Mouse (Mus musculus): ENCODE results near the gene Tnc. TPM values are rescaled to one million over a fixed set of nuclear protein-coding genes. Genes with fewer than 3 reads are reported as not detected.

Tnc gene
- polyA plus RNA-seq, 1 experiment from 2014 or later: 73.3 TPM

- Histone ChIP-seq H3K9ac (no peak overlapping the region), H3K36me3 (replicated peaks; ENCODE audit: control insufficient read depth, insufficient read depth) (no peaks in the 10 kb centered on the region), H3K4me3 (replicated peaks; ENCODE audit: low read length) (no peak overlapping the region), H3K27ac (no peak overlapping the region), H3K4me1 (replicated peaks; ENCODE audit: control insufficient read depth, insufficient read depth, low read length) (no peaks in the 10 kb centered on the region), H3K27me3 (ENCODE audit: control insufficient read depth, insufficient read depth, low read length) (no peaks in the 10 kb centered on the region), H3K4me2 (replicated peaks) (no peak overlapping the region), H3K9me3 (ENCODE audit: control insufficient read depth, low read length) (no peaks in the 10 kb centered on the region)
- ATAC-seq (ENCODE audit: low FRiP score): no peak
- no peak for DNase-seq (ENCODE audit: low spot score)
These were observed 27.9 kb upstream of the Tnc start for GRCm38 (mm10) chr4:64074725-64075124.

- Histone ChIP-seq H3K9me3 (ENCODE audit: control insufficient read depth, low read length) (no peaks in the 10 kb centered on the region), H3K36me3 (replicated peaks; ENCODE audit: control insufficient read depth, insufficient read depth) (no peaks in the 10 kb centered on the region), H3K4me3 (replicated peaks; ENCODE audit: low read length) (no peak overlapping the region), H3K4me2 (replicated peaks) (no peak overlapping the region), H3K27ac (no peak overlapping the region), H3K27me3 (ENCODE audit: control insufficient read depth, insufficient read depth, low read length) (no peaks in the 10 kb centered on the region), H3K4me1 (replicated peaks; ENCODE audit: control insufficient read depth, insufficient read depth, low read length) (no peaks in the 10 kb centered on the region), H3K9ac (no peak overlapping the region)
- ATAC-seq (ENCODE audit: low FRiP score) (no peak), DNase-seq (ENCODE audit: low spot score) (no peak)
- 84% methylated on average over 7 of the region's 7 CpGs for WGBS
These were observed 20.6 kb upstream of the Tnc start for GRCm38 (mm10) chr4:64067394-64067793.

GRCm38 (mm10) chr4:64065266-64065665 is 18.5 kb upstream of the Tnc start:
- H3K4me2 ChIP-seq (replicated peaks): no peak overlapping the region
- WGBS: 52% methylated on average over 10 of the region's 10 CpGs

GRCm38 (mm10) chr4:64058856-64059231 is 12.0 kb upstream of the Tnc start:
- no peak for ATAC-seq (ENCODE audit: low FRiP score)
- no peaks in the 10 kb centered on the region for H3K27me3 ChIP-seq (ENCODE audit: control insufficient read depth, insufficient read depth, low read length)
- H3K27ac ChIP-seq: no peak overlapping the region
- no peak for DNase-seq (ENCODE audit: low spot score)
- H3K4me2 ChIP-seq (replicated peaks): no peak overlapping the region
- no peak overlapping the region for H3K4me3 ChIP-seq (replicated peaks; ENCODE audit: low read length)
- WGBS: 64% methylated on average over 6 of the region's 6 CpGs
- H3K36me3 ChIP-seq (replicated peaks; ENCODE audit: control insufficient read depth, insufficient read depth): no peaks in the 10 kb centered on the region
- H3K9ac ChIP-seq: no peak overlapping the region
- H3K4me1 ChIP-seq (replicated peaks; ENCODE audit: control insufficient read depth, insufficient read depth, low read length): no peaks in the 10 kb centered on the region
- no peaks in the 10 kb centered on the region for H3K9me3 ChIP-seq (ENCODE audit: control insufficient read depth, low read length)

More at GRCm38 (mm10) chr4:64065266-64065665, 18.5 kb upstream of the Tnc start:
- ATAC-seq (ENCODE audit: low FRiP score) (no peak), DNase-seq (ENCODE audit: low spot score) (no peak)
- Histone ChIP-seq H3K4me1 (replicated peaks; ENCODE audit: control insufficient read depth, insufficient read depth, low read length) (no peaks in the 10 kb centered on the region), H3K9ac (no peak overlapping the region), H3K27ac (no peak overlapping the region), H3K9me3 (ENCODE audit: control insufficient read depth, low read length) (no peaks in the 10 kb centered on the region), H3K27me3 (ENCODE audit: control insufficient read depth, insufficient read depth, low read length) (no peaks in the 10 kb centered on the region), H3K4me3 (replicated peaks; ENCODE audit: low read length) (no peak overlapping the region), H3K36me3 (replicated peaks; ENCODE audit: control insufficient read depth, insufficient read depth) (no peaks in the 10 kb centered on the region)

- no peak overlapping the region for H3K4me3 ChIP-seq (replicated peaks; ENCODE audit: low read length)
- WGBS: 62% methylated on average over 12 of the region's 12 CpGs
- H3K36me3 ChIP-seq (replicated peaks; ENCODE audit: control insufficient read depth, insufficient read depth): no peaks in the 10 kb centered on the region
- no peak overlapping the region for H3K4me2 ChIP-seq (replicated peaks)
- ATAC-seq (ENCODE audit: low FRiP score) (no peak), DNase-seq (ENCODE audit: low spot score) (no peak)
- no peak overlapping the region for H3K27ac ChIP-seq
- no peaks in the 10 kb centered on the region for H3K9me3 ChIP-seq (ENCODE audit: control insufficient read depth, low read length)
- no peak overlapping the region for H3K9ac ChIP-seq
- no peaks in the 10 kb centered on the region for H3K4me1 ChIP-seq (replicated peaks; ENCODE audit: control insufficient read depth, insufficient read depth, low read length)
- H3K27me3 ChIP-seq (ENCODE audit: control insufficient read depth, insufficient read depth, low read length): no peaks in the 10 kb centered on the region
These were observed 11.4 kb upstream of the Tnc start for GRCm38 (mm10) chr4:64058048-64058855.

- ATAC-seq (ENCODE audit: low FRiP score) (no peak), DNase-seq (ENCODE audit: low spot score) (no peak)
- WGBS: 72% methylated on average over 7 of the region's 7 CpGs
- no peak overlapping the region for H3K9ac ChIP-seq
- H3K27ac ChIP-seq: no peak overlapping the region
- H3K36me3 ChIP-seq (replicated peaks; ENCODE audit: control insufficient read depth, insufficient read depth): no peaks in the 10 kb centered on the region
- H3K9me3 ChIP-seq (ENCODE audit: control insufficient read depth, low read length): no peaks in the 10 kb centered on the region
- H3K4me1 ChIP-seq (replicated peaks; ENCODE audit: control insufficient read depth, insufficient read depth, low read length): peaks cover 18% of the 10 kb centered on the region
- H3K4me2 ChIP-seq (replicated peaks): no peak overlapping the region
- peaks cover 12% of the 10 kb centered on the region for H3K27me3 ChIP-seq (ENCODE audit: control insufficient read depth, insufficient read depth, low read length)
- H3K4me3 ChIP-seq (replicated peaks; ENCODE audit: low read length): no peak overlapping the region
These were observed 1.4 kb upstream of the Tnc start for GRCm38 (mm10) chr4:64048177-64048576.

GRCm38 (mm10) chr4:64043893-64044292 is 2.9 kb downstream of the Tnc start:
- H3K4me2 ChIP-seq (replicated peaks): peak overlapping the region; percentile 61
- 88% methylated on average over 4 of the region's 4 CpGs for WGBS

GRCm38 (mm10) chr4:64043371-64043770 is 3.4 kb downstream of the Tnc start:
- Histone ChIP-seq H3K27ac (no peak overlapping the region), H3K4me3 (replicated peaks; ENCODE audit: low read length) (no peak overlapping the region), H3K9me3 (ENCODE audit: control insufficient read depth, low read length) (no peaks in the 10 kb centered on the region), H3K4me2 (replicated peaks) (peak overlapping the region; percentile 61), H3K4me1 (replicated peaks; ENCODE audit: control insufficient read depth, insufficient read depth, low read length) (peaks cover 18% of the 10 kb centered on the region), H3K36me3 (replicated peaks; ENCODE audit: control insufficient read depth, insufficient read depth) (no peaks in the 10 kb centered on the region), H3K9ac (no peak overlapping the region), H3K27me3 (ENCODE audit: control insufficient read depth, insufficient read depth, low read length) (peaks cover 12% of the 10 kb centered on the region)
- no peak for ATAC-seq (ENCODE audit: low FRiP score)
- WGBS: 65% methylated on average over 6 of the region's 6 CpGs
- no peak for DNase-seq (ENCODE audit: low spot score)

More at GRCm38 (mm10) chr4:64043893-64044292, 2.9 kb downstream of the Tnc start:
- H3K9me3 ChIP-seq (ENCODE audit: control insufficient read depth, low read length): no peaks in the 10 kb centered on the region
- peak overlapping the region; percentile 31 for H3K4me3 ChIP-seq (replicated peaks; ENCODE audit: low read length)
- DNase-seq (ENCODE audit: low spot score) (no peak), ATAC-seq (ENCODE audit: low FRiP score) (no peak)
- peaks cover 18% of the 10 kb centered on the region for H3K4me1 ChIP-seq (replicated peaks; ENCODE audit: control insufficient read depth, insufficient read depth, low read length)
- peaks cover 12% of the 10 kb centered on the region for H3K27me3 ChIP-seq (ENCODE audit: control insufficient read depth, insufficient read depth, low read length)
- H3K27ac ChIP-seq: no peak overlapping the region
- H3K36me3 ChIP-seq (replicated peaks; ENCODE audit: control insufficient read depth, insufficient read depth): no peaks in the 10 kb centered on the region
- no peak overlapping the region for H3K9ac ChIP-seq

GRCm38 (mm10) chr4:64039091-64039490 is 7.7 kb downstream of the Tnc start:
- H3K4me2 ChIP-seq (replicated peaks): no peak overlapping the region
- 91% methylated on average over 2 of the region's 2 CpGs for WGBS
- no peaks in the 10 kb centered on the region for H3K36me3 ChIP-seq (replicated peaks; ENCODE audit: control insufficient read depth, insufficient read depth)
- no peaks in the 10 kb centered on the region for H3K9me3 ChIP-seq (ENCODE audit: control insufficient read depth, low read length)
- ATAC-seq (ENCODE audit: low FRiP score) (no peak), DNase-seq (ENCODE audit: low spot score) (no peak)
- H3K27me3 ChIP-seq (ENCODE audit: control insufficient read depth, insufficient read depth, low read length): no peaks in the 10 kb centered on the region
- no peak overlapping the region for H3K9ac ChIP-seq
- no peak overlapping the region for H3K27ac ChIP-seq
- H3K4me3 ChIP-seq (replicated peaks; ENCODE audit: low read length): no peak overlapping the region
- H3K4me1 ChIP-seq (replicated peaks; ENCODE audit: control insufficient read depth, insufficient read depth, low read length): no peaks in the 10 kb centered on the region

GRCm38 (mm10) chr4:64037513-64037912 is 9.3 kb downstream of the Tnc start:
- H3K9ac ChIP-seq: no peak overlapping the region
- WGBS: 91% methylated on average over 2 of the region's 2 CpGs
- H3K9me3 ChIP-seq (ENCODE audit: control insufficient read depth, low read length): no peaks in the 10 kb centered on the region
- no peak for ATAC-seq (ENCODE audit: low FRiP score)
- H3K36me3 ChIP-seq (replicated peaks; ENCODE audit: control insufficient read depth, insufficient read depth): no peaks in the 10 kb centered on the region
- H3K4me3 ChIP-seq (replicated peaks; ENCODE audit: low read length): no peak overlapping the region
- DNase-seq (ENCODE audit: low spot score): no peak
- no peaks in the 10 kb centered on the region for H3K4me1 ChIP-seq (replicated peaks; ENCODE audit: control insufficient read depth, insufficient read depth, low read length)
- no peak overlapping the region for H3K27ac ChIP-seq
- H3K4me2 ChIP-seq (replicated peaks): no peak overlapping the region
- no peaks in the 10 kb centered on the region for H3K27me3 ChIP-seq (ENCODE audit: control insufficient read depth, insufficient read depth, low read length)
